Mouse (Mus musculus) retina, postnatal 1 day (tissue): ENCODE results near the gene Per1.
A peak's percentile ranks its signal among the peaks of the same experiment; 100 is the strongest.

Experiments
- DNase-seq: peaks from one replicate; pipeline ENCODE4 v3.0.0-alpha.2; 2012

The Per1 gene

GRCm38 (mm10) chr11:69117737-69118695, 23.0 kb downstream of the Per1 start:
- peak; percentile 77 for DNase-seq

GRCm38 (mm10) chr11:69118765-69119164, 23.7 kb downstream of the Per1 start:
- DNase-seq = peak; percentile 93

GRCm38 (mm10) chr11:69119446-69120155, 24.6 kb downstream of the Per1 start:
- no peak for DNase-seq

- DNase-seq = peak; percentile 69
These were observed 25.4 kb downstream of the Per1 start, which contains the start of gene Hes7 for GRCm38 (mm10) chr11:69120221-69121000. TSS of gene Hes7 (plus strand) at chr11:69120404.

- DNase-seq = peak; percentile 38
These were observed 26.2 kb downstream of the Per1 start for GRCm38 (mm10) chr11:69121001-69121740.

- peak; percentile 79 for DNase-seq
These were observed 26.8 kb downstream of the Per1 start for GRCm38 (mm10) chr11:69121741-69122335.

- peak; percentile 94 for DNase-seq
These were observed 27.4 kb downstream of the Per1 start, which contains the start of gene 9130213A22Rik for GRCm38 (mm10) chr11:69122336-69122951. TSS of gene 9130213A22Rik (minus strand) at chr11:69122589.

- peak; percentile 96 for DNase-seq
These were observed 28.2 kb downstream of the Per1 start for GRCm38 (mm10) chr11:69123056-69123692.

- DNase-seq = peak; percentile 93
These were observed 28.9 kb downstream of the Per1 start for GRCm38 (mm10) chr11:69123693-69124497.

- peak; percentile 90 for DNase-seq
These were observed 29.5 kb downstream of the Per1 start for GRCm38 (mm10) chr11:69124498-69124847.

GRCm38 (mm10) chr11:69125041-69125851, 30.2 kb downstream of the Per1 start:
- DNase-seq = peak; percentile 93

GRCm38 (mm10) chr11:69125852-69125918, 30.7 kb downstream of the Per1 start, which contains the start of gene Aloxe3:
TSS of gene Aloxe3 (plus strand) at chr11:69125896.
- no peak for DNase-seq

- DNase-seq = no peak
These were observed 31.1 kb downstream of the Per1 start for GRCm38 (mm10) chr11:69125919-69126705.

- no peak for DNase-seq
These were observed 31.7 kb downstream of the Per1 start for GRCm38 (mm10) chr11:69126706-69127095.

- DNase-seq = no peak
These were observed 33.6 kb downstream of the Per1 start for GRCm38 (mm10) chr11:69128426-69129122.

GRCm38 (mm10) chr11:69133566-69133922, 38.5 kb downstream of the Per1 start:
- DNase-seq = no peak

- peak; percentile 82 for DNase-seq
These were observed 39.1 kb downstream of the Per1 start for GRCm38 (mm10) chr11:69133923-69134621.

GRCm38 (mm10) chr11:69134622-69134968, 39.6 kb downstream of the Per1 start:
- DNase-seq = no peak
